Mouse (Mus musculus) liver, postnatal 0 days (tissue): ENCODE results near the gene C030005K15Rik. TPM values are rescaled to one million over a fixed set of nuclear protein-coding genes. Genes with fewer than 3 reads are reported as not detected.
"Not testable (repeated sequence)": the region's sequence is repeated elsewhere in the genome, so short reads cannot be mapped to it uniquely, and the experiment has no call there.

ENCODE experiments used
- ATAC-seq: fragments of 200-750 bp; cut with Nextera tagmentation; 2 replicates; pipeline ENCODE4 v1.8.0; 2017; ENCODE audit warnings: mild to moderate bottlenecking, moderate library complexity
- DNase-seq: peaks from one replicate; pipeline ENCODE4 v3.0.0-alpha.2; 2016
- H3K27ac ChIP-seq: fragments of 300-500 bp; sonication (generic); 2 replicates; pipeline ENCODE4 v1.5.1; 2014; ENCODE audit warnings: antibody characterized with exemption, moderate library complexity, mild to moderate bottlenecking, low read depth
- H3K27me3 ChIP-seq: fragments of 300-500 bp; sonication (generic); 2 replicates; pipeline ENCODE4 v1.6.1; 2014; ENCODE audit warnings: low read length, control low read depth, mixed read lengths; ENCODE audit not compliant: insufficient read depth
- H3K36me3 ChIP-seq: fragments of 300-500 bp; sonication (generic); replicated peaks from 2 replicates; pipeline ENCODE4 v1.6.1; 2014; ENCODE audit warnings: mild to moderate bottlenecking, control low read depth, low read length, moderate library complexity, mixed read lengths; ENCODE audit not compliant: insufficient read depth
- H3K4me1 ChIP-seq: fragments of 300-500 bp; sonication (generic); 2 replicates; pipeline ENCODE4 v1.6.1; 2014; ENCODE audit warnings: antibody characterized with exemption, mild to moderate bottlenecking, control low read depth; ENCODE audit not compliant: insufficient read depth
- H3K4me2 ChIP-seq: fragments of 300-500 bp; sonication (generic); 2 replicates; pipeline ENCODE4 v1.6.1; 2014; ENCODE audit warnings: low read depth, mild to moderate bottlenecking, low read length, moderate library complexity, mixed read lengths
- H3K4me3 ChIP-seq: fragments of 300-500 bp; sonication (generic); 2 replicates; pipeline ENCODE4 v1.5.1; 2014; ENCODE audit warnings: low read depth, low read length
- H3K9ac ChIP-seq: fragments of 300-500 bp; sonication (generic); replicated peaks from 2 replicates; pipeline ENCODE4 v1.6.1; 2014; ENCODE audit warnings: mild to moderate bottlenecking, moderate library complexity
- H3K9me3 ChIP-seq: fragments of 300-500 bp; sonication (generic); 2 replicates; pipeline ENCODE4 v1.6.1; 2016; ENCODE audit warnings: mild to moderate bottlenecking, control low read depth, low read length, mixed read lengths
- CTCF ChIP-seq: sonication (generic); IDR thresholded peaks from 2 replicates; pipeline ENCODE4 v1.5.1; 2016; ENCODE audit warnings: antibody characterized with exemption, low read depth
- EP300 ChIP-seq: IDR thresholded peaks from 2 replicates; pipeline ENCODE4 v1.6.1; 2016; ENCODE audit warnings: antibody characterized with exemption, low read depth, mild to moderate bottlenecking
- WGBS: fragments of 180-500 bp; shearing (Covaris S2); extraction: QIAGEN DNeasy Blood & Tissue Kit; methylation state at CpG from one replicate; pipeline ENCODE4 v1.1.7; 2014; ENCODE audit not compliant: insufficient replicate concordance; 5-methylcytosine and 5-hydroxymethylcytosine counted together
- polyA plus RNA-seq: library from polyadenylated mRNA; unstranded; fragments of >200 nt; fragmentation: Nextera tagmentation; extraction: Ambion mirVana; gene quantifications from 2 replicates; pipeline ENCODE4 v1.2.1, GENCODE M21; 2015

C030005K15Rik gene
- polyA plus RNA-seq, result not detected in 2 replicates

- H3K4me1 ChIP-seq, H3K9me3 ChIP-seq, ATAC-seq, H3K4me2 ChIP-seq, DNase-seq, H3K4me3 ChIP-seq, H3K9ac ChIP-seq, H3K27ac ChIP-seq, H3K36me3 ChIP-seq, H3K27me3 ChIP-seq: not testable (repeated sequence)
Observed at GRCm38 (mm10) chr10:97726655-97727054, at the start of gene C030005K15Rik. TSS of gene C030005K15Rik (minus strand) at chr10:97726755.

- Histone ChIP-seq H3K4me3 (no peak overlapping the region), H3K4me1 (no peaks in the 10 kb centered on the region), H3K36me3 (no peaks in the 10 kb centered on the region), H3K9me3 (no peaks in the 10 kb centered on the region), H3K27ac (no peak overlapping the region), H3K4me2 (no peak overlapping the region), H3K27me3 (no peaks in the 10 kb centered on the region), H3K9ac (no peak overlapping the region)
- DNase-seq (no peak), ATAC-seq (no peak)
- TF ChIP-seq EP300, result no peak
- peak; percentile 28 for TF ChIP-seq CTCF
- WGBS, result 57% methylated on average over 5 of the region's 5 CpGs
Observed at GRCm38 (mm10) chr10:97768171-97768749, 41.7 kb upstream of the C030005K15Rik start.

GRCm38 (mm10) chr10:97753821-97754220 is 27.3 kb upstream of the C030005K15Rik start:
- Histone ChIP-seq H3K9ac (no peak overlapping the region), H3K4me3 (no peak overlapping the region), H3K27ac (no peak overlapping the region), H3K9me3 (no peaks in the 10 kb centered on the region), H3K4me1 (no peaks in the 10 kb centered on the region), H3K36me3 (no peaks in the 10 kb centered on the region), H3K4me2 (no peak overlapping the region), H3K27me3 (no peaks in the 10 kb centered on the region)
- ATAC-seq, result no peak
- TF ChIP-seq EP300 (no peak), CTCF (no peak)
- no peak for DNase-seq
- WGBS, result 66% methylated on average over 4 of the region's 4 CpGs

- H3K4me3 ChIP-seq, result no peak overlapping the region
- no peaks in the 10 kb centered on the region for H3K27me3 ChIP-seq
- ATAC-seq, result no peak
- H3K27ac ChIP-seq, result no peak overlapping the region
- TF ChIP-seq EP300 (no peak), CTCF (no peak)
- WGBS, result 77% methylated on average over 3 of the region's 3 CpGs
- no peaks in the 10 kb centered on the region for H3K36me3 ChIP-seq
- H3K4me1 ChIP-seq, result no peaks in the 10 kb centered on the region
- H3K4me2 ChIP-seq, result no peak overlapping the region
- no peak for DNase-seq
- H3K9me3 ChIP-seq, result no peaks in the 10 kb centered on the region
- H3K9ac ChIP-seq, result no peak overlapping the region
Observed at GRCm38 (mm10) chr10:97747231-97747630, 20.7 kb upstream of the C030005K15Rik start.

- Histone ChIP-seq H3K27me3 (no peaks in the 10 kb centered on the region), H3K9me3 (no peaks in the 10 kb centered on the region), H3K36me3 (no peaks in the 10 kb centered on the region), H3K9ac (no peak overlapping the region), H3K4me1 (no peaks in the 10 kb centered on the region), H3K27ac (no peak overlapping the region), H3K4me2 (no peak overlapping the region), H3K4me3 (no peak overlapping the region)
- ATAC-seq, result no peak
- 40% methylated on average over 1 of the region's 1 CpGs for WGBS
- no peak for DNase-seq
- no peak for TF ChIP-seq CTCF
- TF ChIP-seq EP300, result no peak
Observed at GRCm38 (mm10) chr10:97725929-97726328, 626 bp downstream of the C030005K15Rik start.

GRCm38 (mm10) chr10:97722709-97723108 is 3.8 kb downstream of the C030005K15Rik start:
- Histone ChIP-seq H3K9me3 (no peaks in the 10 kb centered on the region), H3K9ac (no peak overlapping the region), H3K36me3 (no peaks in the 10 kb centered on the region), H3K4me3 (no peak overlapping the region), H3K27me3 (no peaks in the 10 kb centered on the region), H3K27ac (no peak overlapping the region), H3K4me2 (no peak overlapping the region), H3K4me1 (no peaks in the 10 kb centered on the region)
- WGBS, result 84% methylated on average over 9 of the region's 9 CpGs
- no peak for TF ChIP-seq EP300
- TF ChIP-seq CTCF, result no peak
- ATAC-seq (no peak), DNase-seq (no peak)

GRCm38 (mm10) chr10:97720625-97721024 is 5.9 kb downstream of the C030005K15Rik start:
- Histone ChIP-seq H3K36me3 (no peaks in the 10 kb centered on the region), H3K4me1 (no peaks in the 10 kb centered on the region), H3K27ac (no peak overlapping the region), H3K4me2 (no peak overlapping the region), H3K9me3 (no peaks in the 10 kb centered on the region), H3K9ac (no peak overlapping the region), H3K27me3 (no peaks in the 10 kb centered on the region), H3K4me3 (no peak overlapping the region)
- ATAC-seq (no peak), DNase-seq (no peak)
- no peak for TF ChIP-seq CTCF
- 84% methylated on average over 1 of the region's 1 CpGs for WGBS
